Mouse (Mus musculus): ENCODE data around the gene Enthd1. TPM values are rescaled to one million over a fixed set of nuclear protein-coding genes. Genes with fewer than 3 reads are reported as not detected.
"Not testable (repeated sequence)": the region's sequence is repeated elsewhere in the genome, so short reads cannot be mapped to it uniquely, and the experiment has no call there.

The Enthd1 gene
- polyA plus RNA-seq, 1 experiment, result not detected

- Histone ChIP-seq H3K27me3 (replicated peaks) (peaks cover 44% of the 10 kb centered on the region), H3K36me3 (replicated peaks; ENCODE audit: low read length) (no peaks in the 10 kb centered on the region), H3K4me1 (peaks cover 14% of the 10 kb centered on the region), H3K9me3 (no peaks in the 10 kb centered on the region), H3K4me3 (replicated peaks) (peak overlapping the region; percentile 87)
- no peak for TF ChIP-seq FLI1 (IDR thresholded peaks at IDR 0.05; ENCODE audit: low read length)
- TF ChIP-seq GATA1 (IDR thresholded peaks at IDR 0.05; ENCODE audit: borderline replicate concordance, low read length), result no peak
Observed at GRCm38 (mm10) chr15:80598750-80599149, 33.8 kb upstream of the Enthd1 start.

DNA sequence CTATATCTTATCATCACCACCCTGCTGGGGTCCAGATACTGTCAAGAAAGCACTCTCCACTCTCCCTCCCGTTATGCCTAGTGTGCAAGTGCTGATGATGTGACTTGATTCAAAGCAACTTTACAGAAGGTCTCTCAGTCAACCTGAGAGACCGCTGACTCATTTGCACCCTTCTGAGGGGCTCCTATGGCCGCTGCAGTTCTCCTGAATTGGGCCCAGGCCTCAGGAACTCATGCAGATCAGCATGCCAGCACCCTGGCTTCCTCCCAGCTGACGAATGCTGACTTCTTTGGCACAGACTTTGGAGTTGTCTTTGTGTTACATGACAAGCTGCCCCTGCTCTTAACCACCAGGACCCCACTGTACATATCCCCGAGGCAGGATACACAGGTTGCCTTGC is 28.9 kb upstream of the Enthd1 start:
- Histone ChIP-seq H3K4me1 (peaks cover 7% of the 10 kb centered on the region), H3K4me3 (replicated peaks) (no peak overlapping the region), H3K9me3 (no peaks in the 10 kb centered on the region), H3K27me3 (replicated peaks) (peaks cover 44% of the 10 kb centered on the region), H3K36me3 (replicated peaks; ENCODE audit: low read length) (no peaks in the 10 kb centered on the region)
- no peak for TF ChIP-seq FLI1 (IDR thresholded peaks at IDR 0.05; ENCODE audit: low read length)
- TF ChIP-seq GATA1 (IDR thresholded peaks at IDR 0.05; ENCODE audit: borderline replicate concordance, low read length), result no peak

- no peak for TF ChIP-seq FLI1 (IDR thresholded peaks at IDR 0.05; ENCODE audit: low read length)
- TF ChIP-seq GATA1 (IDR thresholded peaks at IDR 0.05; ENCODE audit: borderline replicate concordance, low read length), result no peak
- H3K4me1 ChIP-seq, result peaks cover 5% of the 10 kb centered on the region; the same call in 1 of the 2 replicates
- H3K36me3 ChIP-seq (replicated peaks; ENCODE audit: low read length), result no peaks in the 10 kb centered on the region
- H3K9me3 ChIP-seq, result no peaks in the 10 kb centered on the region
- H3K27me3 ChIP-seq (replicated peaks), result peaks cover 51% of the 10 kb centered on the region
- H3K4me3 ChIP-seq (replicated peaks), result no peak overlapping the region
Observed at GRCm38 (mm10) chr15:80592737-80593136, 27.8 kb upstream of the Enthd1 start.

- Histone ChIP-seq H3K4me1 (peaks cover 9% of the 10 kb centered on the region), H3K9me3 (no peaks in the 10 kb centered on the region), H3K36me3 (replicated peaks; ENCODE audit: low read length) (no peaks in the 10 kb centered on the region), H3K27me3 (replicated peaks) (peaks cover 57% of the 10 kb centered on the region), H3K4me3 (replicated peaks) (no peak overlapping the region)
- TF ChIP-seq GATA1 (IDR thresholded peaks at IDR 0.05; ENCODE audit: borderline replicate concordance, low read length), result no peak
- TF ChIP-seq FLI1 (IDR thresholded peaks at IDR 0.05; ENCODE audit: low read length), result no peak
Observed at GRCm38 (mm10) chr15:80590641-80591040, 25.7 kb upstream of the Enthd1 start.

DNA sequence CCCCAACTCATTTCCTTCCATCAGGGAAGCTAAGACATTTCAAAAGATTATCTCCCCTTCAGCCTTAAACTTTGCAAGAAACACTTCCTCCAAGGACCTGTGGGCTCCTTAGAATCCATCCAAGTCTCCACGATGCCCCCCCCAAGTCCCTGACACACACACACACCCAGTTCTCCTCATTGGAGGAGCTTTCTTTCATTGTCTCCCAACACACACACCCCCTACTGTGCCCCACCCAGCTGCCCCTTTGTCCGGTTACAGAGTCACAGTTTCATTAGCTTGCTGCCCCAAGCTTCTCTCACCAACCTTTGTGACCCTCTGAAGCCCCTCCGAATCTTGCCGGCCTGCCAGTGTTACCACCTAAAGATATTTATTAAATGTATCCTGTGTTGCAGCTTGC is 21.3 kb upstream of the Enthd1 start:
- H3K27me3 ChIP-seq (replicated peaks), result peaks cover 74% of the 10 kb centered on the region
- H3K4me3 ChIP-seq (replicated peaks), result no peak overlapping the region
- H3K9me3 ChIP-seq, result 0 out of 2 replicates have a peak, but pooled peaks cover 4% of the 10 kb centered on the region
- no peaks in the 10 kb centered on the region for H3K36me3 ChIP-seq (replicated peaks; ENCODE audit: low read length)
- peaks cover 19% of the 10 kb centered on the region for H3K4me1 ChIP-seq
- TF ChIP-seq FLI1 (IDR thresholded peaks at IDR 0.05; ENCODE audit: low read length), result no peak

DNA sequence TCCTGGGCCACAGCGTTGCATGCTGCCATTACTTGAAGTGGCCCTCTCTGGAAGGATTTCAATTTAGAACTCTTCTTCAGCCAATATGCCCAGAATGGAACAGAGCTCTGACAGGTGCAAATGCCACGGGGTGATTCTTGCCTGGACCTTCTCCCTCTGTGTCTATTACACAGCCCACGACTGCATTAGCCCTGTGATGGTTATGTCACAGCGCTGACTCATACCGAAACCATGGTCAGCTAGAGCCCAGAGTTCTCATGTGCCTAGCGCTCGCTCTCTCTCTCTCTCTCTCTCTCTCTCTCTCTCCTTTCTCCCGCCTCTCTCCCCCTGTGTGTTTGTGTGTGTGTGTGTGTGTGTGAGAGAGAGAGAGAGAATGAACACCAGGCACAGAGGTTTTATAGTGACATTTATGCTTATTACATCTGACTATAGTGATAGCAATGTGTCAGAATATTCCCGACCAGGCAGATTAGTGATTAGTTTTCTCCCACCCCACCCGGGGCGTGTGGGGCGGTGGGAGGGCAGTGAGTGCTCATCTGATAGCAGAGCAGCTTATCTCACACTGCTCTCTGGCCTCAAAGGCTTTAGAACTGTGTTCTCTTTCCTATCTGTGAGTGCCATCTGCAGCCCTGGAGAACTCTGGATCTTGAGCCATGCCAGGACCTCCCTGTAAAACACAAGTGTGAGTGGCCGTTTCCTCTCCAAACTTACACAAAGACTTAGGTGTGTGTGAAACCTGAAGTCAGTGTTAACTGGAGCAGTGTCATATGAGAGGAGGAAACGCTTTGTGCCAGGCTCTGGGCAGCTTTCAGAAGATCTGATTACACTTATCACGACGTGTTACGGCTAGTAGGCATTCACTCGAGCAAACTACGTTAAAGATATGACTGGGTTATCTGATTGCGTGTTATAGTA is 17.9 kb upstream of the Enthd1 start:
- peak overlapping the region; percentile 75 for H3K4me3 ChIP-seq (replicated peaks)
- peaks cover 17% of the 10 kb centered on the region for H3K4me1 ChIP-seq
- no peak for TF ChIP-seq FLI1 (IDR thresholded peaks at IDR 0.05; ENCODE audit: low read length)
- TF ChIP-seq GATA1 (IDR thresholded peaks at IDR 0.05; ENCODE audit: borderline replicate concordance, low read length), result no peak
- peaks cover 72% of the 10 kb centered on the region for H3K27me3 ChIP-seq (replicated peaks)
- H3K9me3 ChIP-seq, result 0 out of 2 replicates have a peak, but pooled peaks cover 4% of the 10 kb centered on the region
- H3K36me3 ChIP-seq (replicated peaks; ENCODE audit: low read length), result no peaks in the 10 kb centered on the region

DNA sequence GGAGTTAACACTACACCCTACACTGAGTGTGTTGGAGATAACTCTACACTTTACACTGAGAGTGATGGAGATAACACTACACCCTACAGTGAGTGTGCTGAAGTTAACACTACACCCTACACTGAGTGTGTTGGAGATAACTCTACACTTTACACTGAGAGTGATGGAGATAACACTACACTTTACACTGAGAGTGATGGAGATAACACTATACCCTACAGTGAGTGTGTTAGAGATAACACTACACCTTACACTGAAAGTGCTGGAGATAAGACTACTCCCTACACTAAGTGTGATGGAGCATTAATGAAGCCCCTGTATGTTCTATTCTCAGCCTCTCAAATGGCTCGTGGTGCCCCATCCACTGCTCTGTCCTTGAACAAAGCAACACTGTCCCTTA is 15.6 kb upstream of the Enthd1 start:
- H3K27me3 ChIP-seq (replicated peaks), result peaks cover 73% of the 10 kb centered on the region
- not testable (repeated sequence) for H3K9me3 ChIP-seq; H3K4me3 ChIP-seq (replicated peaks); H3K36me3 ChIP-seq (replicated peaks; ENCODE audit: low read length)
- H3K4me1 ChIP-seq, result peaks cover 13% of the 10 kb centered on the region

DNA sequence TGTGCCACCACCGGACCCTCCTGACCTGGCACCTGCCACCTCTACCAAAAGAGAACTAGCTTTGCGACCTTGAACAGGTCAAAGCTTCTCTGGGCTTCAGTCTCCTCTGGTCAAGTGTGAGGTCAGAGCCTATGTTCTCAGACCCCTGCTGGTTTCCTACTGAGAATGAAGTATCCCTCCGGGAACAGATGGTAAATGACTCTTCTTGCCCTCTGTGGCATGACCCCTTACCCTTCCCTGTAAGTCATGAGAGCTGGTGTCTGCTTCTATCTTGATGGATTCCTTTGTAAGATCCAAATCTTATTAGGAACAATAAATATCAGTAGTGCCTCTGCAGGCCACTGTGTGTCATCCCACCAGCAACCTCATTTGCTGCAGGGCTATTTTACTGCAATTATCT is 14.2 kb upstream of the Enthd1 start:
- Histone ChIP-seq H3K4me1 (peaks cover 12% of the 10 kb centered on the region), H3K36me3 (replicated peaks; ENCODE audit: low read length) (no peaks in the 10 kb centered on the region), H3K27me3 (replicated peaks) (peaks cover 67% of the 10 kb centered on the region), H3K4me3 (replicated peaks) (no peak overlapping the region), H3K9me3 (0 out of 2 replicates have a peak, but pooled peaks cover 4% of the 10 kb centered on the region)
- TF ChIP-seq FLI1 (IDR thresholded peaks at IDR 0.05; ENCODE audit: low read length) (no peak), GATA1 (IDR thresholded peaks at IDR 0.05; ENCODE audit: borderline replicate concordance, low read length) (no peak)

DNA sequence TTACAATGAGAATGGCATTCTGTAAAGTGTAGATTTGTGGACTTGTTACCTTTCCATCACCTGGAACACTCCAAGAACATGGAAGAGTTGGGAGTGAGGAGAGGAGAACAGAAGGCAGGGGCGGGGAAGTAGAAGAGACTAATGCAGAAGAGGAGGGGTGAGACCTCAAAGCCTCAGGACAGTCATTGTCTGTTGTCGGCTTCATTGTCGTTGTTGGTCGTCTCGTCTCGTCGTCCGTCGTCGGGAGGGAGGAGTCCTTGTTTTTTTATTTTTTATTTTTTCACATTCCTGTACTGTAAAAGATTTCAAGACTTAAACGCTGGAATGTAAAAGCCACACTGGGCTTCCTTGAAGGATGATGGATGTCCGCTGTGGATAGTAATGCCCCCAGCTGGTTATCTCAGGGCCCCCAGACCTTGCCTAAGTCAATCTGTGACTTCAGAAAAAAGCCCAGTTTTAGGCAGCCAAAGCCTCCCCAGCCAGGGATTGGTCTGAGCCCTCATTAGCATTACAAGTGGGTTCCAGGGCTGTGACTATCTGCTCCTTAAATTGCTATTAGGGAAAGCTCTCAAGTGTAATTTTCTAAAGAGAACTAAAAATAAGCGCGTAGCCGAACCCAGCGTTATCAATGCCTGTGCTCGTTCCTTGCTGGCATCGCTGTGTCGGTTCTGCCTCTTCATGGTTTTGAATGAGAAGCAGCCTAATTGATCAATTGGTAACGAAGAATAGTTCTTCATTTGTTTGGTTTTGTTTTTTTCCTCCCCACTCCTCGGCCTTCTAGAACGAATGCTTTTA is 12.4 kb upstream of the Enthd1 start:
- Histone ChIP-seq H3K4me3 (replicated peaks) (no peak overlapping the region), H3K9me3 (no peaks in the 10 kb centered on the region), H3K4me1 (peaks cover 7% of the 10 kb centered on the region), H3K36me3 (replicated peaks; ENCODE audit: low read length) (no peaks in the 10 kb centered on the region), H3K27me3 (replicated peaks) (peaks cover 67% of the 10 kb centered on the region)
- TF ChIP-seq FLI1 (IDR thresholded peaks at IDR 0.05; ENCODE audit: low read length) (no peak), GATA1 (IDR thresholded peaks at IDR 0.05; ENCODE audit: borderline replicate concordance, low read length) (no peak)
